Mouse (Mus musculus): ENCODE data around the gene Ccrl2. TPM values are rescaled to one million over a fixed set of nuclear protein-coding genes. Genes with fewer than 3 reads are reported as not detected.

Gene Ccrl2
- polyA plus RNA-seq, 1 experiment from 2014 or later = 0.89 TPM

DNA sequence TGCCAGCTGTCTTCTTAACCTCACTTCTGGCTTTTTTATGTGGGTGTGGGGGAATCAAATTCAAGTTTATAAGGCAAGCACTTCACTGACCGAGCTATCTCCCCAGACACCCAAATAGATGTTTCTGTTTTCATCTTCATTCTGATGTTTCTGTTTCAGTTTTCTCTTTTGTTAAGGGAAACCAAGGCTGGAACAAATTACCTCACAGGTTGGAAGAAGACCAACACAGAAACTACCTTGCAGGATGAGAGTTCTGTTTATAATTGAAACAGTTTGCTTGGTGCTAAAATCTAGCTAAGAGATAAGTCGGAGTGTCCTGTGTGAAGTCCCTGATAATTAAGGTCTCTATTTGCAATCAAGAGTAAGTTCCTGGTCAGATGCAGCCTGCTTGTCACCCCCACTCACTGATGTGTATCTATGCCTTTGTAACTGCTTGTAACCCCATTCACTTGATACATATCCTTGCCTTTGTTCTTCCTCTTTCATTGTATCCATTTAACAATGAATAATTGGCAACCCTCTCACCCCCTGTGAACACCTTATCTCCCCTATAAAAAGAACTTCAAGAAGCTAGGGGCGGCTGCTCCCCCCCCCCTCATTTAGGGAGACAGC lies 29.8 kb upstream of the Ccrl2 start:
- Histone ChIP-seq H3K4me3 (no peak overlapping the region), H3K36me3 (no peaks in the 10 kb centered on the region), H3K4me1 (peaks cover 27% of the 10 kb centered on the region), H3K9me3 (replicated peaks) (no peaks in the 10 kb centered on the region), H3K27ac (replicated peaks) (no peak overlapping the region), H3K27me3 (ENCODE audit: low read depth, poor library complexity, severe bottlenecking) (peaks cover 12% of the 10 kb centered on the region; the same call in 1 of the 2 replicates)
- DNase-seq (ENCODE audit: low spot score) = no peak
- WGBS = 35% methylated on average over 3 of the region's 3 CpGs

GRCm38 (mm10) chr9:111086137-111086536 lies 28.8 kb upstream of the Ccrl2 start:
- no peak overlapping the region for H3K27ac ChIP-seq (replicated peaks)
- H3K9me3 ChIP-seq (replicated peaks) = no peaks in the 10 kb centered on the region
- peaks cover 12% of the 10 kb centered on the region; the same call in 1 of the 2 replicates for H3K27me3 ChIP-seq (ENCODE audit: low read depth, poor library complexity, severe bottlenecking)
- H3K4me3 ChIP-seq = no peak overlapping the region
- 76% methylated on average over 6 of the region's 6 CpGs for WGBS
- H3K4me1 ChIP-seq = peaks cover 27% of the 10 kb centered on the region
- no peaks in the 10 kb centered on the region for H3K36me3 ChIP-seq
- no peak for DNase-seq (ENCODE audit: low spot score)

DNA sequence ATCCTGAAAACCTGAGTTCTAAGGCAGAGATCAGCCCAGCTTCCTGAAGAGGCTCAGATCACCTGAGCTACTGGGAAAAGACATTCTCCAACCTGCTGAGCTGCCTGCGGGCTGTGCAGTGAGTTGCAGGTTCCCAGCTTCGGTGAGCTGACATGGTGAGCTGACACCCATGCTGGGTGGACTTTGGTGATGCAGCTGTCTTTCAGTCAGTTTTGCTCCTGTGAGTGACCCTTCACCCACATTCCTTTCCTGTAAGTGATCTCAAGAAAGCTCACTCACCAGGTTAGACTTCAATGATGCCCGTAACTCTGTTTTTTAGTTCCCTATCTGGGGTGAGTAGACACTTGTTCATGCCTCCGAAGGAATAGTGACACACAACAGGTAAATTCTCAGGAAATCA lies 28.0 kb upstream of the Ccrl2 start:
- Histone ChIP-seq H3K4me3 (no peak overlapping the region), H3K27me3 (ENCODE audit: low read depth, poor library complexity, severe bottlenecking) (peaks cover 12% of the 10 kb centered on the region; the same call in 1 of the 2 replicates)

GRCm38 (mm10) chr9:111081765-111082164 lies 24.4 kb upstream of the Ccrl2 start:
- H3K4me1 ChIP-seq = no peaks in the 10 kb centered on the region
- WGBS = 85% methylated on average over 5 of the region's 5 CpGs
- H3K27ac ChIP-seq (replicated peaks) = no peak overlapping the region
- no peak overlapping the region for H3K4me3 ChIP-seq
- H3K36me3 ChIP-seq = no peaks in the 10 kb centered on the region
- H3K27me3 ChIP-seq (ENCODE audit: low read depth, poor library complexity, severe bottlenecking) = no peaks in the 10 kb centered on the region; the same call in 1 of the 2 replicates
- H3K9me3 ChIP-seq (replicated peaks) = no peaks in the 10 kb centered on the region; the same call in 1 of the 2 replicates
- no peak for DNase-seq (ENCODE audit: low spot score)

More for the DNA sequence above, 28.0 kb upstream of the Ccrl2 start:
- no peaks in the 10 kb centered on the region for H3K36me3 ChIP-seq
- 66% methylated on average over 4 of the region's 4 CpGs for WGBS
- peaks cover 27% of the 10 kb centered on the region for H3K4me1 ChIP-seq
- DNase-seq (ENCODE audit: low spot score) = no peak
- no peaks in the 10 kb centered on the region for H3K9me3 ChIP-seq (replicated peaks)
- no peak overlapping the region for H3K27ac ChIP-seq (replicated peaks)

DNA sequence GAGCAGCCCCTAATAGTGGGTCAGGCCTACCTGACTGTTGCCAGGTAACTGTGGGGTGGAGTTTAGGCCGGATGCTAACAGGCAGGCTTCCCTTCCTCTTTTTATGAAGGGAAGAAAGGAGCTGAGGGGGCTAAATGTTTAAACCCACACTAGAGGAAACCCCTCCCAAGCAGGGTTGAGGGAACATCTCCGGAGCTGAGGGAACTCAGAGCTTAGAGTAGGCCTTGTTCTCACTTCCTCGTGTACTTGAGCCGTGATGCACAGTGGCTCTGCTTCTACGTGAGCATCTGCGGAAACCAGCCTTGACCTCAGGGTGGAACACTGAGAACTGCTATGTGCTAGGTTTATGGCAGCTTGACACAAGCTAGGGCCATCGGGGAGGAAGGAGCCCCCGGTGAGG lies 23.5 kb upstream of the Ccrl2 start:
- no peak overlapping the region for H3K4me3 ChIP-seq
- no peaks in the 10 kb centered on the region for H3K36me3 ChIP-seq
- no peaks in the 10 kb centered on the region; the same call in 1 of the 2 replicates for H3K27me3 ChIP-seq (ENCODE audit: low read depth, poor library complexity, severe bottlenecking)
- no peak overlapping the region for H3K27ac ChIP-seq (replicated peaks)
- no peak for DNase-seq (ENCODE audit: low spot score)
- WGBS = 92% methylated on average over 8 of the region's 8 CpGs
- H3K9me3 ChIP-seq (replicated peaks) = no peaks in the 10 kb centered on the region; the same call in 1 of the 2 replicates
- H3K4me1 ChIP-seq = no peaks in the 10 kb centered on the region

DNA sequence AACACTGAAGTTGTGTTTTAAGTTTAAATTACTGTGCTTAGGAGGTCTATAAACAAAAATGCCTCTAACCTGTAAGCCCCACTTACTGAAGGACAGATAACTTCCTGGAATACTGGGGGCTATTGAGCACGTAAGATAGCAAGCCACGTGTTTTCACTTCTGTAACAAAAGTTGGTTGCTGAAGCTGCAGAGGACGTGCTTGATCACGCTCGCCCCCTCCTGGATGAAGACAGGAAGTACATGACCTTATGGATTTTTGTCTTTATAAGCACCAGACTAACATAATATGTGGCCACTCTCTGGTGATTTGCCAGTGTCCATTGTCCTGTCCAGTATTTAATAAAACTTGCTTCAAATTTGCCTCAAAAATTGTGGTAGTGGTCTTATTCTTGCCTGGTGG lies 20.4 kb upstream of the Ccrl2 start:
- no peaks in the 10 kb centered on the region for H3K27me3 ChIP-seq (ENCODE audit: low read depth, poor library complexity, severe bottlenecking)
- no peak for DNase-seq (ENCODE audit: low spot score)
- H3K36me3 ChIP-seq = no peaks in the 10 kb centered on the region
- H3K9me3 ChIP-seq (replicated peaks) = peaks cover 9% of the 10 kb centered on the region
- no peaks in the 10 kb centered on the region for H3K4me1 ChIP-seq
- H3K4me3 ChIP-seq = no peak overlapping the region
- WGBS = 70% methylated on average over 5 of the region's 5 CpGs
- H3K27ac ChIP-seq (replicated peaks) = no peak overlapping the region

DNA sequence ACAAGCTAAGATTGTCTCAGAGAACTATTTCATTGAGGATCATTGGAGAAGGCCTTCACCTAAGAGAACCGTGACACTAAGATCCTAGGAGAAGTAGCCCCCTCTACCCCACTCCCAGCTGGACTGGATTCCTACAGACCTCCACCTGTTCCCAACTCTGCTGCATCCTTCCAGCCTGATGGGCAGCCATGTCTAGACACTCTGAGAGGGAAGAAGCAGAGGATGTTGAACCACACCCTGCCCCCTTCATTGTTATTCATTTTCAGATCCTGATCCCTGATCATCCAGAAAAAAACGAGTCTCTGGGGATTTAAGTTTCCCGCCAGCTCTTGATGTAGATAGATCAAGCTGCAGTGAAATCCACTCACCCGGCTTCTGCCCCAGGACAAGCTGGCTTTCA lies 15.7 kb upstream of the Ccrl2 start:
- 75% methylated on average over 4 of the region's 4 CpGs for WGBS
- Histone ChIP-seq H3K27ac (replicated peaks) (no peak overlapping the region), H3K4me3 (no peak overlapping the region), H3K36me3 (no peaks in the 10 kb centered on the region), H3K4me1 (peaks cover 5% of the 10 kb centered on the region), H3K9me3 (replicated peaks) (peaks cover 9% of the 10 kb centered on the region), H3K27me3 (ENCODE audit: low read depth, poor library complexity, severe bottlenecking) (no peaks in the 10 kb centered on the region)
- DNase-seq (ENCODE audit: low spot score) = no peak

DNA sequence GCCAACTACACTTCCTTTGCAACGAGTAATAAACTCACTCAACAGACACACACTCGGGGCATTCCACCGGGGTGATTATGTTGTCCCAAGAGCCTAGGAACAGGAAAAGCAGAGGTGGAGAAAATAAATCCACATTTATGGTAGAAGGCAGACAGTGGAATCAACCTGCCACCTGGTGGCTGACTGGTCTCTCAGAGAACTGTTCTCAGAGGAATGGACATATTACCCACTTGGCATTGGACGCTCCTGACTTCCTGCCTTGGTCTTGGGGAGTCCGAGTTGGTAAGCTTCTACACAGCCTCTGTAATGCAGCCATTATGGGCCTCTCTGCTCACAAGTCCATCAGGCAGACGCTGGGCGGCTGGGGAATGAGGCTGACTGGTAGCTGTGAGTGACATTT lies 14.9 kb upstream of the Ccrl2 start:
- no peaks in the 10 kb centered on the region for H3K27me3 ChIP-seq (ENCODE audit: low read depth, poor library complexity, severe bottlenecking)
- H3K36me3 ChIP-seq = no peaks in the 10 kb centered on the region
- DNase-seq (ENCODE audit: low spot score) = no peak
- no peak overlapping the region for H3K27ac ChIP-seq (replicated peaks)
- H3K4me3 ChIP-seq = no peak overlapping the region
- peaks cover 5% of the 10 kb centered on the region for H3K4me1 ChIP-seq
- H3K9me3 ChIP-seq (replicated peaks) = peaks cover 9% of the 10 kb centered on the region
- WGBS = 71% methylated on average over 7 of the region's 7 CpGs

- Histone ChIP-seq H3K27me3 (ENCODE audit: low read depth, poor library complexity, severe bottlenecking) (no peaks in the 10 kb centered on the region), H3K36me3 (no peaks in the 10 kb centered on the region), H3K9me3 (replicated peaks) (peaks cover 9% of the 10 kb centered on the region), H3K4me3 (no peak overlapping the region), H3K4me1 (peaks cover 5% of the 10 kb centered on the region), H3K27ac (replicated peaks) (no peak overlapping the region)
- DNase-seq (ENCODE audit: low spot score) = peak; percentile 54
- 46% methylated on average over 4 of the region's 4 CpGs for WGBS
Measured at GRCm38 (mm10) chr9:111070546-111070961, 13.2 kb upstream of the Ccrl2 start.

- no peak overlapping the region for H3K4me3 ChIP-seq
- H3K36me3 ChIP-seq = no peaks in the 10 kb centered on the region
- peaks cover 5% of the 10 kb centered on the region for H3K4me1 ChIP-seq
- no peak for DNase-seq (ENCODE audit: low spot score)
- 85% methylated on average over 4 of the region's 4 CpGs for WGBS
- no peak overlapping the region for H3K27ac ChIP-seq (replicated peaks)
- no peaks in the 10 kb centered on the region for H3K9me3 ChIP-seq (replicated peaks)
- no peaks in the 10 kb centered on the region for H3K27me3 ChIP-seq (ENCODE audit: low read depth, poor library complexity, severe bottlenecking)
Measured at GRCm38 (mm10) chr9:111067052-111067451, 9.7 kb upstream of the Ccrl2 start.

DNA sequence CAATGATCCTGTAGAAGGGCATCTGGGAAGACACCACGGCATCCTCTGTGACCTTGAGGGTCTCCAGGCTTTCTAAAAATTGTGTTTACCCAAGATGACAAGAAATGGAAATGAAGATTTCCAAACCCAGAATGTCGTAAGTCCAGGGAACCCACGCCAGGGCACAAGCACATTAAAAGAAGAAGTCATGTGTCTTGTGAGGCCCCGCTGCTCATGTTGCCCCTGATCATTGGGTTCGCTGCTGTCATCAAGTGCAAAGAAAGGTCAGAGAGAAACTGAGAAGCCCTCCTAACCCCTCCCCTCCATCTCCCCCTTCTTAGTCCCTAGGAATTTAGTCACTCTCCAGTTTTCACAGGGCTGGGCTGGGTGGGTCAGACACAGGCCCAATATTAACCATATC lies 5.5 kb upstream of the Ccrl2 start:
- DNase-seq (ENCODE audit: low spot score) = no peak

DNA sequence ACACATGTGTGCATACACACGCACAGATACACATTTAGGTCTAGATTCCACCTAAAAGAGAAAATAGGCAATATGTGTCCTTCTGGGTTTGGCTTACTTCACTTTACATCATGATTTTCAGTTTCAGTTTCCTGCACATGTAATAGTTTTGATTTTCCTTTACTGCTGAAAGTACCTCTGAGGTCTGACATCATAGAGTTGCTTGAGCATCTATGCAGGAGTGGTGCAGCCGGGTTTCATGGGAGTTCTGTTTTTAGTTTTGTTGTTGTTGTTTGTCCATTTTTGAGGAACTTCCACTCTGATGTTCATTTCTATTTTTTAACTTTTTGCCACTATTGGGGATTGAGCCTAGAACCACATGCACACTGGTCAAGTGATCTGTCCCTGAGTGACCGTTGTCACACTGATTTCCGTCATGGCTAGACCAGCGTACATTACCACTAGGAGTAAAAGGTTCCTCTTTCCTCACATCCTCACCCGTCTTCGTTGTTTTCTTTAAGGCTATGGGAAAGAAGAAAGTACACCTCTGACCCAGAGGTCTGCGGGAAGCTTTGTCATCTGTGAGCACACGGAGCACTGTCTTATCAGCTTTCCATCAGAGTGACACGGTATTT lies 1.7 kb upstream of the Ccrl2 start:
- Histone ChIP-seq H3K9me3 (replicated peaks) (no peaks in the 10 kb centered on the region), H3K27ac (replicated peaks) (no peak overlapping the region), H3K4me1 (peaks cover 14% of the 10 kb centered on the region), H3K27me3 (ENCODE audit: low read depth, poor library complexity, severe bottlenecking) (no peaks in the 10 kb centered on the region), H3K36me3 (no peaks in the 10 kb centered on the region), H3K4me3 (no peak overlapping the region)
- 83% methylated on average over 10 of the region's 10 CpGs for WGBS
- DNase-seq (ENCODE audit: low spot score) = no peak

More for the DNA sequence above, 5.5 kb upstream of the Ccrl2 start:
- no peaks in the 10 kb centered on the region for H3K9me3 ChIP-seq (replicated peaks)
- H3K4me3 ChIP-seq = no peak overlapping the region
- no peak overlapping the region for H3K27ac ChIP-seq (replicated peaks)
- H3K27me3 ChIP-seq (ENCODE audit: low read depth, poor library complexity, severe bottlenecking) = no peaks in the 10 kb centered on the region
- no peaks in the 10 kb centered on the region for H3K4me1 ChIP-seq
- H3K36me3 ChIP-seq = no peaks in the 10 kb centered on the region
- 82% methylated on average over 5 of the region's 5 CpGs for WGBS

GRCm38 (mm10) chr9:111057544-111058370 lies 438 bp upstream of the Ccrl2 start:
- no peak for DNase-seq (ENCODE audit: low spot score)
- Histone ChIP-seq H3K4me3 (no peak overlapping the region), H3K27ac (replicated peaks) (no peak overlapping the region), H3K36me3 (no peaks in the 10 kb centered on the region), H3K27me3 (ENCODE audit: low read depth, poor library complexity, severe bottlenecking) (no peaks in the 10 kb centered on the region), H3K4me1 (peaks cover 14% of the 10 kb centered on the region), H3K9me3 (replicated peaks) (no peaks in the 10 kb centered on the region)
- 74% methylated on average over 14 of the region's 14 CpGs for WGBS
